Mouse (Mus musculus) left cerebral cortex, postnatal 4 days (tissue): ENCODE data around the gene Phyh. TPM values are rescaled to one million over a fixed set of nuclear protein-coding genes. Genes with fewer than 3 reads are reported as not detected.

Source experiments
- DNase-seq: peaks from one replicate; pipeline ENCODE4 v3.0.0-alpha.2; 2022
- intact Hi-C: fragments of 180-260 bp; cut with DNase I; formaldehyde crosslinking; loops from one replicate; pipeline ENCODE4 v1.15.1; 2025
- total RNA-seq, 2 experiments: library from RNA; stranded (reverse); gene quantifications; 2 replicates each; pipeline ENCODE4 v1.2.3; 2021

The Phyh gene
- total RNA-seq, 2 experiments from 2014 or later: 43.3 to 44.8 TPM

- intact Hi-C loops: no loop called here
- DNase-seq: no peak
Observed at GRCm38 (mm10) chr2:4987388-4988180, 68.8 kb downstream of the Phyh start.

Other genes starting within 250 kb of the Phyh start
- gene Bend7, start 201.2 kb upstream of the Phyh start, total RNA-seq: 1 to 10 TPM; 2.6 to 3.4 TPM
- gene Sephs1, start 37.5 kb upstream of the Phyh start, total RNA-seq: 10 to 100 TPM; 56.8 to 61.0 TPM
- 1 to 10 TPM in 1 of 2 experiments, not detected in 1; 1.5 TPM for gene Ucma, start 57.1 kb downstream of the Phyh start, total RNA-seq
- 1 to 10 TPM; 3.4 to 4.0 TPM for gene Mcm10, start 93.8 kb downstream of the Phyh start, total RNA-seq
- gene Optn, start 145.0 kb downstream of the Phyh start, total RNA-seq: 10 to 100 TPM; 20.8 to 24.9 TPM
- 1 to 10 TPM; 6.0 to 6.8 TPM for gene Ccdc3, start 218.8 kb downstream of the Phyh start, total RNA-seq